Mouse (Mus musculus): ENCODE results near the gene Stra6. TPM values are rescaled to one million over a fixed set of nuclear protein-coding genes. Genes with fewer than 3 reads are reported as not detected.

Stra6 gene
- polyA plus RNA-seq, 1 experiment from 2014 or later = 38.0 TPM

DNA sequence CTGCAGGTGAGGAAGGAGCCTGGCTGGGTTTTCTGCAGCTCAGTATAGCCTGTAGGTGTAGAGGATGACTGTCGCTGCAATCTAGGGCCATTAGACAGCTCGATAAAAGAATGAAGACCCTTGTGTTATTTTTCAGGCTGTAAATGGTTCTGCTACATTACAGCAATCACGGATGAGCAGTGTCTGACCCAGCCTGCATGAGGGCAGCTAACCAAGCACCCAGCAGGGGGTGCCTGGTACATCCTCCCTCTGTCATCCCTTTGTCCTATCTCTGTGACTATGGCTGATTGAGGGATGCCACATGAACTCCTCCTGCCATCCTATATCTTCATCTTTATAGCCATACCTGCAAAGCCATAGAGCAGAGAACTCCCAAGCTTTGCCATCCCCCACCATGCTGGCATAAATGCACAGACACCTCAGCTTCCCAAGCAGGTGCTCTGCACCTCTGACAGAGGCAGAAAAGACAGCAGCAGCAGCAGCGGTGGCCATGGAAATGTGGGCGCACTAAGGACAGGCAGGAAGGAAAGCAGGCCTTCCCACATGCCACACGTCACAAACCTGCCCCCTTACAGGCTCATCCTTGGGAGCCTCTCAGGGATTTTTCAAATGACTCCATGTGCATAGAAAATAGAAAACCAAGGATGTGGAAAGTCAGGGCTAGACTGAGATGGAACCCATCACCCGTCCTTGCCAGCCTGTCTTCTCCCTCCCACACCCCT, 23.9 kb downstream of the Stra6 start:
- Histone ChIP-seq H3K9me3 (replicated peaks; ENCODE audit: control insufficient read depth, low read length) (no peaks in the 10 kb centered on the region), H3K36me3 (replicated peaks; ENCODE audit: control insufficient read depth, insufficient read depth, low read depth, low read length) (no peaks in the 10 kb centered on the region), H3K9ac (replicated peaks; ENCODE audit: low read length) (no peak overlapping the region), H3K4me2 (ENCODE audit: low read depth, low read length) (no peak overlapping the region), H3K27me3 (ENCODE audit: control insufficient read depth, insufficient read depth, low read length) (no peaks in the 10 kb centered on the region), H3K27ac (replicated peaks; ENCODE audit: low read depth, low read length) (no peak overlapping the region), H3K4me1 (ENCODE audit: control insufficient read depth, insufficient read depth, low read length) (peaks cover 5% of the 10 kb centered on the region; the same call in 1 of the 2 replicates), H3K4me3 (ENCODE audit: low read depth, low read length) (no peak overlapping the region)
- 62% methylated on average over 7 of the region's 7 CpGs for WGBS
- no peak for ATAC-seq (replicated peaks; ENCODE audit: insufficient number of reproducible peaks, low FRiP score, low TSS enrichment, low read depth)
- DNase-seq (ENCODE audit: low spot score) = no peak

DNA sequence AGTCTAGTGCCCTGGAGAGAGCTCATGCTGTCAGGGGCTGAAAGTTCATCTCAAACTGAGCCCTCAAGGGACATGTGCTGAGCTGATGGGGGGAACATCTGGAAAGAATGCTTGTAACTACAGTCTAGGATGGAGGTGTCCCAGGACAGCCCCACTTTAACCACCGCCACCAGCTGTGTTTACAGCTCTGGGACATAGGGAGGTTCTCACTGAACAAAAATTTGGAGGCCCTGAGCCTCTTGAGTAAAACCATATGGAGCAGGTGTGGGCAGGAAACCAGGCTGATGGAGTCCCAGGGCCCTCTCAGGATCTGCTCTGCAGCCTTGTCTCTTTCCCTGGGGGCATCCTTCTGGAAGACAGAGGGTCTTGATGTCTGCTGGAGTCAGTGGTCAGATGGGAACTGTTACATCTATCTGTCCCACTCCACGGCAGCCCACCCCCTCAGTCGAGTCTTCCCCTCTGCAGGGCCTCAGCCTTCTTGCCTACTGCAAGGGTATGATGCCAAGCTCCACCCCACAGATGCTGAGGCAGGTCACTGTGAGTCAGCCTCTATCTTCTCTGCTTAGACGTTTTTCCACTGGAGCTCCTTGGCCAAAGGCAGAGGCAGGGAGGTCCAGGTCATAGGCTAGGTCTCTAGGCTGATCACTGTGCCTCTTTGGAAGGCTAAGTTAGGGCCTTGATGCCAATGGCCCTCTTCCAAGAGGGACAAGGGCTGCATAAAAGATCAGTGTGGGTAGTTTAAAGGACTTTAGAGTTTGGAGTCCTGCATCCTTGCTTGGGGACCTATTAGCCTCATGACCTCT, 28.2 kb downstream of the Stra6 start:
- H3K27ac ChIP-seq (replicated peaks; ENCODE audit: low read depth, low read length) = no peak overlapping the region
- H3K27me3 ChIP-seq (ENCODE audit: control insufficient read depth, insufficient read depth, low read length) = no peaks in the 10 kb centered on the region
- WGBS = 33% methylated on average over 4 of the region's 4 CpGs
- DNase-seq (ENCODE audit: low spot score) = peak; percentile 68
- H3K4me3 ChIP-seq (ENCODE audit: low read depth, low read length) = no peak overlapping the region
- H3K4me1 ChIP-seq (ENCODE audit: control insufficient read depth, insufficient read depth, low read length) = peaks cover 3% of the 10 kb centered on the region; the same call in 1 of the 2 replicates
- ATAC-seq (replicated peaks; ENCODE audit: insufficient number of reproducible peaks, low FRiP score, low TSS enrichment, low read depth) = 0 out of 2 replicates have a peak, but pooled peaks have one; percentile 27
- no peaks in the 10 kb centered on the region for H3K9me3 ChIP-seq (replicated peaks; ENCODE audit: control insufficient read depth, low read length)
- H3K36me3 ChIP-seq (replicated peaks; ENCODE audit: control insufficient read depth, insufficient read depth, low read depth, low read length) = no peaks in the 10 kb centered on the region
- no peak overlapping the region for H3K4me2 ChIP-seq (ENCODE audit: low read depth, low read length)
- no peak overlapping the region for H3K9ac ChIP-seq (replicated peaks; ENCODE audit: low read length)

DNA sequence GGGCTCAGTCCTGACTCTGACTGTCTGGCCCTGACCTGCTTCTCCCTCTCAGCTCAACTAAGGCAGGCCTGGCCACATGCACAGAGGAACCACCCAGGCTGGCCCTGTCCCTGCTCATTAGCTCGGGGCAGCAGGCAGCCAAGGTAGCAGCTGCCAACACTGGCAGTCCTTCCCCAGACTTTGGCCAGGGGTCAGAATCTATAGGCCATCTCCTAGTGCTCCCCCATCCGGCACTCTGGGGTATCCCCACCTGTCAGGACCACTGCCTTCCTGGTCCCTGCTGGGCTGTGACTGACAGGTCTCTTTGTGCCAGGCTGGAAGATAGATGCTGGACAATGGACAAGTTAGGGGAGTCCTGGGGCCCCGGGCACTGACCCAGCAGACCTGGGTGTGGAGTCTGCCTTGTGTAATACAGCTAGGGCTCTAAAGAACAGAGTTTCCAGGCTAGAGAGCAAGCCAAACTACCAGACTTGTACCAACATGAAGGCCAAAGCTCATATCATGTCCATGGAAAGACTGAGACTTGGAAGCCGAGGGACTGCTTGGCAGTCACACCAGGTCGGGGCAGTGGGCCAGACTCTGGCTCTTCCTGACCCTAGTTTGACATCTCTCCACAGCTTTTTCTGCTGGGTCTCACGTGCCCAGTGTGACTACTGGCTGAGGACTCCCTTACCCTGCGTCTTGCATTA, 29.1 kb downstream of the Stra6 start:
- Histone ChIP-seq H3K9me3 (replicated peaks; ENCODE audit: control insufficient read depth, low read length) (no peaks in the 10 kb centered on the region), H3K27me3 (ENCODE audit: control insufficient read depth, insufficient read depth, low read length) (no peaks in the 10 kb centered on the region), H3K36me3 (replicated peaks; ENCODE audit: control insufficient read depth, insufficient read depth, low read depth, low read length) (no peaks in the 10 kb centered on the region), H3K4me1 (ENCODE audit: control insufficient read depth, insufficient read depth, low read length) (peaks cover 3% of the 10 kb centered on the region; the same call in 1 of the 2 replicates), H3K27ac (replicated peaks; ENCODE audit: low read depth, low read length) (no peak overlapping the region), H3K4me3 (ENCODE audit: low read depth, low read length) (no peak overlapping the region), H3K9ac (replicated peaks; ENCODE audit: low read length) (no peak overlapping the region), H3K4me2 (ENCODE audit: low read depth, low read length) (no peak overlapping the region)
- no peak for DNase-seq (ENCODE audit: low spot score)
- ATAC-seq (replicated peaks; ENCODE audit: insufficient number of reproducible peaks, low FRiP score, low TSS enrichment, low read depth) = no peak
- 71% methylated on average over 7 of the region's 7 CpGs for WGBS

DNA sequence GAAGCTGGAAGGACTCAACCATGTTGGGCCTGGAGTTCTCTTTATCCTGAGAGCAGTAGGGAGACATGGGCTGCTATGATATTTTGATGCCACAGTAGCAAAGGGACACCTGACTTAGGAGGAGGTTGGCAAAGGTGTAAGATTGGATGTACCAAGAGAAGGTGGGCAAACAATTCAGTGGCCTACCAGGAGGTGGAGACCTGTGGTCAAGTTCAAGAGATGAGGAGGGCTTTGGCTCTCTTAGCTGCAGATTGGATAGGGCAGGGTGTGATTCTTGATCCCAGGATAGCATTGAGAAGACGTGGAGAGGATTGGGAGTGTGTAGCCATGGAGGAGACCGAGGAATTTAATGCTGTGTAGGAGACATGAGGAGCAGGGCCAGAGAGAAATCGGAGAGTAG, 30.2 kb downstream of the Stra6 start:
- DNase-seq (ENCODE audit: low spot score) (no peak), ATAC-seq (replicated peaks; ENCODE audit: insufficient number of reproducible peaks, low FRiP score, low TSS enrichment, low read depth) (no peak)
- no peak overlapping the region for H3K4me3 ChIP-seq (ENCODE audit: low read depth, low read length)
- no peak overlapping the region for H3K4me2 ChIP-seq (ENCODE audit: low read depth, low read length)
- H3K27ac ChIP-seq (replicated peaks; ENCODE audit: low read depth, low read length) = no peak overlapping the region
- H3K4me1 ChIP-seq (ENCODE audit: control insufficient read depth, insufficient read depth, low read length) = no peaks in the 10 kb centered on the region
- no peaks in the 10 kb centered on the region for H3K9me3 ChIP-seq (replicated peaks; ENCODE audit: control insufficient read depth, low read length)
- WGBS = 73% methylated on average over 3 of the region's 3 CpGs
- no peak overlapping the region for H3K9ac ChIP-seq (replicated peaks; ENCODE audit: low read length)
- H3K27me3 ChIP-seq (ENCODE audit: control insufficient read depth, insufficient read depth, low read length) = no peaks in the 10 kb centered on the region
- no peaks in the 10 kb centered on the region for H3K36me3 ChIP-seq (replicated peaks; ENCODE audit: control insufficient read depth, insufficient read depth, low read depth, low read length)

DNA sequence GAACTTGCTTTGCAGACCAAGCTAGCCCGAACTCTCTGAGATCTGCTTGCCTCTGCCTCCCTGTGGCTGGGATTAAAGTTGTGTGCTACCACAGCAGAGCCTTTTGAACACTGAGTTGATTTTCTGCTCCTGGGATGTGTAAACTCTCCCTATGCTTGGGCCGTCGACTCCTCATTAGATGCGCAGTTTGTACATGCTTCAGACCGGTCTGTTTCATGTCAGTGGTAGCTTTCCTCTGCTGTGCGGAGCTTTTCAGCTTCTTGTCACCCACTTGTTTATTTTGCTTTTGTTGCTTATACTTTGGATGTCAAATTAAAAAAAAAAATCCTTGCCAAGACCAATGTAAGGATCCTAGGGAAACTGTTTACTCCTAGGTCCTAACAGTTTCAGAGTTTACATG, 32.4 kb downstream of the Stra6 start:
- WGBS = 85% methylated on average over 6 of the region's 6 CpGs
- Histone ChIP-seq H3K4me2 (ENCODE audit: low read depth, low read length) (no peak overlapping the region), H3K27ac (replicated peaks; ENCODE audit: low read depth, low read length) (no peak overlapping the region)

DNA sequence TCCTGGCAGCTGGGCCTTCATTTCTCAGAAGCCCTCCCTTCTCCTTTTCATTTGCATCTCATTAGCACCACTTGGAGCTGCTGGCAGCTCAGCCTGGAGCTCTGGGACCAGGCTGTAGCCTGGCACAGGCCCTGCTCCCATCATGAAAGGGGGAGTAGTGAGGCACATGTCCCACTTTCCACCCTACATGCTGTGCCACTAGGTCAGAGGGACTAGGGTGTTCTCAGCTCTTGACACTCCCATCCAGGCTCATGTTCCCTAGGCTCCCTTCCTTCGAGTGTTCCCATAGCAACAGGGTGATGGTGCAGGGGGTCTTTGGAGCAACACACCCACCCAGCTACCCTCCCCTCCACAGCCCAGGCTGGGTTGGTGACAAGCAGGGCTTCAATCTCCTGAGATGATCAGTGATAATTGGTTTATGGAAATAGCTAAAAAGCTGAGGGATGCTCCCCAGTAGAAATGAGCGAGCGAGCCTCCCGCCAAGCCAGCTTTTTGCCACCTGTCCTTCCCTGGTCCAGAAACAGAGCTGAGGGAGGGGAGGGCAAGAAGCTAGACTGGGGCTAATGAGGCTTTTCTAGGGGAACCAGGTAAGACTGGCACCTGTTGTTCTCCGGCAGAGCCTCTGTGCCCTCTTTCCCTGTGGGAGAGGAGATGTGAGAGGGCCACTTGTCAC, 33.2 kb downstream of the Stra6 start:
- WGBS = 63% methylated on average over 5 of the region's 5 CpGs
- Histone ChIP-seq H3K27ac (replicated peaks; ENCODE audit: low read depth, low read length) (no peak overlapping the region), H3K27me3 (ENCODE audit: control insufficient read depth, insufficient read depth, low read length) (no peaks in the 10 kb centered on the region), H3K9ac (replicated peaks; ENCODE audit: low read length) (no peak overlapping the region), H3K36me3 (replicated peaks; ENCODE audit: control insufficient read depth, insufficient read depth, low read depth, low read length) (no peaks in the 10 kb centered on the region), H3K4me2 (ENCODE audit: low read depth, low read length) (no peak overlapping the region), H3K4me3 (ENCODE audit: low read depth, low read length) (no peak overlapping the region), H3K4me1 (ENCODE audit: control insufficient read depth, insufficient read depth, low read length) (no peaks in the 10 kb centered on the region), H3K9me3 (replicated peaks; ENCODE audit: control insufficient read depth, low read length) (no peaks in the 10 kb centered on the region)
- ATAC-seq (replicated peaks; ENCODE audit: insufficient number of reproducible peaks, low FRiP score, low TSS enrichment, low read depth) (no peak), DNase-seq (ENCODE audit: low spot score) (no peak)

More for the DNA sequence above, 32.4 kb downstream of the Stra6 start:
- no peak overlapping the region for H3K4me3 ChIP-seq (ENCODE audit: low read depth, low read length)
- no peaks in the 10 kb centered on the region for H3K4me1 ChIP-seq (ENCODE audit: control insufficient read depth, insufficient read depth, low read length)
- H3K27me3 ChIP-seq (ENCODE audit: control insufficient read depth, insufficient read depth, low read length) = no peaks in the 10 kb centered on the region
- ATAC-seq (replicated peaks; ENCODE audit: insufficient number of reproducible peaks, low FRiP score, low TSS enrichment, low read depth) (no peak), DNase-seq (ENCODE audit: low spot score) (no peak)
- no peaks in the 10 kb centered on the region for H3K9me3 ChIP-seq (replicated peaks; ENCODE audit: control insufficient read depth, low read length)
- no peak overlapping the region for H3K9ac ChIP-seq (replicated peaks; ENCODE audit: low read length)
- no peaks in the 10 kb centered on the region for H3K36me3 ChIP-seq (replicated peaks; ENCODE audit: control insufficient read depth, insufficient read depth, low read depth, low read length)

DNA sequence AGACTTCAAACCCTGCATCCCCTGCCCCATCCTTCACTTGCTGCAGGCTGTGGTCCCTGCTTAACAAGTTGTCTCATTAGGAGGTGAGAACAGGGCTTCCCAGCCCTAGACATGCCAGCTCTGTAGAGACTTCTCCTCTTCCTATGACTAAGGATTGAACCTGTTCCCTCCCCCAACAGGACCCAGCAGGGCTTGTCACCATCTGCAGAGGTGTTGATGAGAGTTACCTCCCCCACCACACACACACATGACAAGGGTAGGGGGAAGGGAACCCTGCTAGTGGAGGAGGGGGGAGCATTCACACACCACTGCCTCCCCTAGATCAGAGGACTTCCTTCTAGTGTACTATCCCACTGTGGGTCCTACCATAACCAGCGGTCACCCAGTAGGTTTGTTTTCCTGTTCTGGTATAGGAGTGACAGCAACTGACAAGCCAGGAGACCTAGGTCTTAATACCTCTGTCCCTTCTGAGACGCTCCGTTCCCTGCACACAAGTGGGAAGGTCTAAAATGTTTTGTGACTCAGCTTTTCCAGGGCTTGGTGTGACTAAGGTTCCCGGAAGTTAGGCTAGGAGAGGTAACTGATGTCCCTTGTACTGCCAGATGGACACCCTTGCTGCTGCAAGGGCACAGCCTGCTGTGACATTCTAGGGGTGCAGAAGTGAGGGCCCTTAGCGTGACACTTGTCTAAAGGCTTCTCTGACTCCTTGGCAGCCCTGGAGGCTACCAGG, 36.4 kb downstream of the Stra6 start:
- no peak for DNase-seq (ENCODE audit: low spot score)
- ATAC-seq (replicated peaks; ENCODE audit: insufficient number of reproducible peaks, low FRiP score, low TSS enrichment, low read depth) = no peak
- Histone ChIP-seq H3K27ac (replicated peaks; ENCODE audit: low read depth, low read length) (no peak overlapping the region), H3K4me2 (ENCODE audit: low read depth, low read length) (no peak overlapping the region), H3K4me3 (ENCODE audit: low read depth, low read length) (no peak overlapping the region), H3K27me3 (ENCODE audit: control insufficient read depth, insufficient read depth, low read length) (no peaks in the 10 kb centered on the region), H3K9me3 (replicated peaks; ENCODE audit: control insufficient read depth, low read length) (no peaks in the 10 kb centered on the region), H3K9ac (replicated peaks; ENCODE audit: low read length) (no peak overlapping the region), H3K4me1 (ENCODE audit: control insufficient read depth, insufficient read depth, low read length) (no peaks in the 10 kb centered on the region), H3K36me3 (replicated peaks; ENCODE audit: control insufficient read depth, insufficient read depth, low read depth, low read length) (no peaks in the 10 kb centered on the region)
- WGBS = 74% methylated on average over 5 of the region's 5 CpGs

Data from embryonic facial prominence, embryonic 11.5 days (tissue).